Mouse (Mus musculus) kidney, adult 2 months (tissue): ENCODE data around the gene Nemp1. TPM values are rescaled to one million over a fixed set of nuclear protein-coding genes. Genes with fewer than 3 reads are reported as not detected.

Experiments
- DNase-seq: peaks from one replicate; pipeline ENCODE4 v3.0.0; 2021
- H3K27ac ChIP-seq: fragments of 200-500 bp; 2 replicates; pipeline ENCODE4 v1.5.1; 2012; ENCODE audit warnings: low read depth, low read length, control low read depth, inconsistent platforms; ENCODE audit not compliant: insufficient read depth
- H3K27me3 ChIP-seq: fragments of 200-500 bp; replicated peaks from 2 replicates; pipeline ENCODE4 v1.6.1; 2012; ENCODE audit warnings: mild to moderate bottlenecking, moderate library complexity, low read length, inconsistent platforms; ENCODE audit not compliant: control insufficient read depth, insufficient read depth
- H3K36me3 ChIP-seq: fragments of 200-500 bp; 2 replicates; pipeline ENCODE4 v1.6.1; 2012; ENCODE audit warnings: mild to moderate bottlenecking, moderate library complexity, low read length, inconsistent platforms; ENCODE audit not compliant: control insufficient read depth, insufficient read depth
- H3K4me1 ChIP-seq: fragments of 200-500 bp; 2 replicates; pipeline ENCODE4 v1.6.1; 2011; ENCODE audit warnings: low read length; ENCODE audit not compliant: control insufficient read depth, insufficient read depth
- H3K4me3 ChIP-seq: fragments of 200-500 bp; 2 replicates; pipeline ENCODE4 v1.5.1; 2011; ENCODE audit warnings: mild to moderate bottlenecking, low read depth, low read length, control low read depth; ENCODE audit not compliant: insufficient read depth
- CTCF ChIP-seq: fragments of 200-500 bp; conservative IDR thresholded peaks from 2 replicates; pipeline ENCODE4 v1.5.1; 2011; ENCODE audit warnings: low read depth, mild to moderate bottlenecking, control low read depth, low read length, moderate library complexity, mixed read lengths; ENCODE audit not compliant: insufficient read depth, insufficient read length
- POLR2A ChIP-seq: fragments of 200-500 bp; IDR thresholded peaks from one replicate; pipeline ENCODE4 v1.6.1; 2011; ENCODE audit warnings: low read depth, low read length, control low read depth
- WGBS: fragments of 180-500 bp; shearing (Covaris S2); methylation state at CpG from one replicate; pipeline ENCODE4 v1.1.7; 2018; 5-methylcytosine and 5-hydroxymethylcytosine counted together
- polyA plus RNA-seq: library from polyadenylated mRNA; depleted of rRNA; stranded (reverse); fragments of >200 nt; gene quantifications from 2 replicates; pipeline ENCODE4 v1.2.3, GENCODE M21; 2012

Nemp1 gene
- polyA plus RNA-seq, 1 experiment: 2.5 TPM

DNA sequence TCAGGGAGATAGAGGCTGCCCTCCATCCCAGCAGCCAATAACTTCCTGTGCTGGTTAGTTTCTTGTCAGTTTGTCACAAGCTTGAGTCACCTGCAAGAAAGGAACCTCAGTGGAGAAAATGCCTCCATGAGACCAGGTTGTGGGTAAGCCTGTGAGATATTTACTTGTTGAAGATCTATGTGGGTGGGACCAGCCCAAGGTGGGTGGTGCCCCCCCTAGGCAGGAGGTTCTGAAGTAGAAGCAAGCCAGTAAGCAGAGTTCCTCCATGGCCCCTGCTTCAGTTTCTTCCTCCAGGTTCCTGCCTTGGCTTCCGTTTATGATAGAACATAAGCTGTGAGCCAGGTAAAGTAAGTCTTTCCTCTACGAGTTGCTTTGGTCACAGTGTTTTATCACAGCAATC lies 69.6 kb downstream of the Nemp1 start:
- no peak overlapping the region for H3K27ac ChIP-seq
- no peaks in the 10 kb centered on the region for H3K27me3 ChIP-seq
- no peak overlapping the region for H3K4me3 ChIP-seq
- no peaks in the 10 kb centered on the region for H3K36me3 ChIP-seq
- TF ChIP-seq POLR2A (no peak), CTCF (no peak)
- peaks cover 6% of the 10 kb centered on the region; the same call in 1 of the 2 replicates for H3K4me1 ChIP-seq
- DNase-seq: no peak
- WGBS: 79% methylated on average over 2 of the region's 2 CpGs

DNA sequence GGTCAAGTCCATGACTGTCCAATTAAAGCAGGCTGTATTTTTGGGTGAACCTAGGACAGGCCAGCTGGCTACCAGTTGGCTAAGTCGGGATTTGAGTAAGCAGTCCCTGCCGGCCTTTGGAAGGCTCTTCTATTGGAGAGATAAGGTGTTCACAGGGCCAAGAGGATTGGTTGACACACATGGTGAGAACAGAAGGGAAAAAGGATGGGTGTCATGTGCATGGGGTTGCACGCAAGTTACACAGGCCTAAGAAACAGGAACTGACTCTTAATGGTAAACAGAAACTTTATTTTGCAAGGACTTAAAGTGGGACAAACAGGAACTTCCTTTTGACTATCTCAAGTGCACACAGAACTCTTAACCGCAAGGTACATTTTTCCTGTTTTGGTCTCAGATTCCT lies 70.2 kb downstream of the Nemp1 start:
- TF ChIP-seq CTCF (no peak), POLR2A (no peak)
- no peak overlapping the region for H3K4me3 ChIP-seq
- no peaks in the 10 kb centered on the region for H3K27me3 ChIP-seq
- DNase-seq: no peak
- H3K4me1 ChIP-seq: peaks cover 6% of the 10 kb centered on the region; the same call in 1 of the 2 replicates
- 72% methylated on average over 4 of the region's 4 CpGs for WGBS
- no peaks in the 10 kb centered on the region for H3K36me3 ChIP-seq
- H3K27ac ChIP-seq: no peak overlapping the region

DNA sequence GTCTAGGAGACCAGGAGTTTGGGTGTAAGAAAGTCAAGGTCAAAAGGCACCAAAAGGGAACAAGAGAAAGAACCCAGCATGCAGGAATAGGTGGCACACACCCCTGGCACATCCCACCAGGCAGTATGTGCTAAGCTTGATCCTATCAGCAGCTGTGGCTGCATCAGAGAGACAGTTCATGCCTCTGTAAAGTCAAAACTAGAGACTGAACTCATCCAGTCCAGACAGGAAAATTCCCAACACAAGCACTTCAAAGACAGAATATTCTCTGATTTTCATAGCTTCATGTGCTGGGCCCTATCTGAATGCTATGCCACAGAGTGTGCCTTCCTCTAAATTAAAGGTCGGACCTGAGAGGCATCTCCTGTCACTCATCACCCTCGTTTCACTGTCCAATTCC lies 70.9 kb downstream of the Nemp1 start:
- DNase-seq: no peak
- H3K27ac ChIP-seq: no peak overlapping the region
- H3K27me3 ChIP-seq: no peaks in the 10 kb centered on the region
- 34% methylated on average over 2 of the region's 2 CpGs for WGBS
- TF ChIP-seq CTCF (no peak), POLR2A (no peak)
- H3K4me3 ChIP-seq: no peak overlapping the region
- H3K4me1 ChIP-seq: peaks cover 6% of the 10 kb centered on the region; the same call in 1 of the 2 replicates
- 0 out of 2 replicates have a peak, but pooled peaks cover 2% of the 10 kb centered on the region for H3K36me3 ChIP-seq

DNA sequence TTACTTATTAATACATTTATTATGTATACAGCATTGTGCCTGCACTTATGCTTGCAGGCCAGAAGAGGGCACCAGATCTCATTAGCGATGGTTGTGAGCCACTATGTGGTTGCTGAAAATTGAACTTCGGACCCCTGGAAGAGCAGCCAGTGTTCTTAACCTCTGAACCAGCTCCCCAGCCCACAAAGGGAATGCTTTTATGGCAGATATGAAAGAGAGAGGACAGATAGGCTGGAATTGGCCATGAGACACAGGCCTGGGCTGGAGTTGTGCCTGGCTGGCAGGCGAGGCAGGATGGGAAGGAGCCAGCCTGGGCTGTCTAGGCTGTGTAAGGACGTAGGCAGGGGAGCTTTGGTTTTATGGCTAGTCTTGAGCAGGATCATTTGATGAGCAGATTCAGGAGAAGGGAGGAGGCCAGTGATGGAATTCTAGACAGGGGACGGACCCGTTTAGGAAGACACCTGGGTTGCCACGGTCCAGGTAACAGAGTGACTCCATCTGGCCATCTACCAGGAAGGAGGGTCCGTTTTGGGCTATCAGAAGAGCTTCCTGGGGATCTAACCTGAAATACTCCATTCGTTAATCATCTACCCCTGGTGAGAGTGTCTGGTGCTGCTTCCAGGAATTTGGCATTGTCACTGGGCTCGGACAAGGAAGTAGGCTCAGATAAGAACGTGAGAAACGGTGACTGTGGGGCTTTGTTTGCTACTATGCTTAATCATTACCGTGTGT lies 71.6 kb downstream of the Nemp1 start:
- no peak overlapping the region for H3K4me3 ChIP-seq
- peak overlapping the region; percentile 29 for H3K27ac ChIP-seq
- TF ChIP-seq POLR2A (no peak), CTCF (peak; percentile 75)
- peak; percentile 86 for DNase-seq
- 27% methylated on average over 13 of the region's 13 CpGs for WGBS
- peaks cover 2% of the 10 kb centered on the region; the same call in 1 of the 2 replicates for H3K36me3 ChIP-seq
- H3K4me1 ChIP-seq: peaks cover 6% of the 10 kb centered on the region; the same call in 1 of the 2 replicates
- no peaks in the 10 kb centered on the region for H3K27me3 ChIP-seq

DNA sequence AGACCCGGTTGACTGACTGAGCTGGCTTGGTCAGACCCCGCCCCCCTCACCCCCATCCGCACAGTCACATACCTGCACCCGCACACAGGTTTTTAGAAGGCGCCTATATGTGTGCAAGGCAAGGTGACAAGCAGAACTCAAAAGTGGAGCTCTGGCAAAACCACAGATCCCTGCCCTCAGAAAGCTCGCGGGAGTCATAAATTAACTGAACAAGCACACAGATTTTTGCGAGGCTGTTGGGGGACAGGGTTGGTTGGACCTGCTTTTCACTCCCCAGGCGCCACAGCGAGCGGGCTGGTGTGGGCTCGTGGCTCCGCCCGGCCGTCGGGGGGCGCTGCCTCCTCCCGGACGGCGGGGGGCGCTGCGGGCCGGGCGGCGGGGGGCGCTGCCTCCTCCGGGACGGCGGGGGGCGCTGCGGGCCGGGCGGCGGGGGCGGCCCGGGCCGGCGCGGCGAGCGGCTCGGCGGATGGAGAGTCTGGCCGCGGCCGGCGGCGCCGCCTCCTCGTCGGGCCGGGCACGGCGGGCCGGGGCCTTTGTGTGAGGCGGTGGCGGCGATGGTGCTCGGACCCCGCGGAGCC lies 72.5 kb downstream of the Nemp1 start, which contains the start of gene Zbtb39:
Gene Zbtb39 (plus strand): TSS at position 456 of the 578 bp plus-strand sequence.
- Histone ChIP-seq H3K4me1 (peaks cover 6% of the 10 kb centered on the region; the same call in 1 of the 2 replicates), H3K4me3 (peak within 1 kb of the TSS; percentile 97), H3K27me3 (no peaks in the 10 kb centered on the region), H3K36me3 (peaks cover 6% of the 10 kb centered on the region), H3K27ac (peak within 1 kb of the TSS; percentile 37)
- TF ChIP-seq CTCF (peak; percentile 44), POLR2A (no peak)
- under 1% methylated on average over 45 of the region's 61 CpGs for WGBS
- DNase-seq: peak; percentile 85

DNA sequence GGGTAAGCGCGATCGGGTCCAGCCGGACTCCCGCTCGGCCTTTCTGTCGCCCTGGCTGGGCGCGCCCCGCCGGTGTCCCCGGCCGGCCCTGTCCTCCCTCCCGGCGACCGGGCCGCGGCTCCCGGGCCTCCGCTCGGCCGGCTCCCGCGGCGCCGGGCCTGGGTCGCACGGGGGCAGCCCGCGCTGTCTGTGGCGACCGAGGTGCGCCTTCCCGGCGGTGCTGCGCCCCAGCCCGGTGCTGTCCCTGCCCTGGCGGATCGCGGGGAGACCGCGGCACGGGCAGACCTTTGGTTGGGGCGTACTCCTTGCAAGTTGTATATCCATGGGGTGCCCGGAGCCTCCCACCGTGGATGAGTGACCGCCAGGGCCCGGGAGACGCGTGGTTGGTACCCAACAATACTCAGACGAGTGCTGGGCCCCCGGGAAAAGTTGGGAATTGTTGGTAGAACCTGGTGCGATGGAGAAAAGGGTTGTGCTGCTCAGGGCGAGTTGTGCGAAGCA lies 73.0 kb downstream of the Nemp1 start:
- 3% methylated on average over 55 of the region's 55 CpGs for WGBS
- Histone ChIP-seq H3K36me3 (peaks cover 6% of the 10 kb centered on the region), H3K4me1 (peaks cover 6% of the 10 kb centered on the region; the same call in 1 of the 2 replicates), H3K4me3 (peak overlapping the region; percentile 97), H3K27me3 (no peaks in the 10 kb centered on the region), H3K27ac (peak overlapping the region; percentile 37)
- peak; percentile 48 for DNase-seq
- no peak for TF ChIP-seq CTCF
- no peak for TF ChIP-seq POLR2A

DNA sequence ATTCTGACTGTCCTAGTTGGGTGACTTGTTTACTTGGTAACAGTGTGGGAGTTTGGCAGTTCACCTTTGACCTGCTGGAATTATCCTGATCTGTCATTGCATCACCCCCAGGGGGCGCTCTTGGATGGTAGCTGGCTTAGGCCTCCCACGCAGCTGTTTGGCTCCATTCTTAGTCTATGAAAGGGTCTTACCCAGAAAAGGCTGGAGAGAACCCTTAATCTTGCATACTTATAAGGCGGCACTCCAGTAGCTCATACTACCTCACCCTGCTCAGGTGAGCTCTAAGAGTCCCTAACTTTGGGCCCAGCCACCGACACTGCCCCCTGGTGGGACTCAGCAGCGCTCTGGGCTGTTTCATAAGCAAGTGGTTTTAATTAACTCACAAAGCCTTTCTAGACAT lies 78.0 kb downstream of the Nemp1 start:
- Histone ChIP-seq H3K4me3 (no peak overlapping the region), H3K36me3 (peaks cover 6% of the 10 kb centered on the region), H3K27me3 (no peaks in the 10 kb centered on the region), H3K4me1 (peaks cover 19% of the 10 kb centered on the region), H3K27ac (no peak overlapping the region)
- peak; percentile 76 for DNase-seq
- WGBS: 61% methylated on average over 5 of the region's 5 CpGs
- TF ChIP-seq CTCF: peak; percentile 67
- TF ChIP-seq POLR2A: no peak
